Comparison of ENCODE assay signal across 14 mouse cellular contexts in the genomic region with DNA sequence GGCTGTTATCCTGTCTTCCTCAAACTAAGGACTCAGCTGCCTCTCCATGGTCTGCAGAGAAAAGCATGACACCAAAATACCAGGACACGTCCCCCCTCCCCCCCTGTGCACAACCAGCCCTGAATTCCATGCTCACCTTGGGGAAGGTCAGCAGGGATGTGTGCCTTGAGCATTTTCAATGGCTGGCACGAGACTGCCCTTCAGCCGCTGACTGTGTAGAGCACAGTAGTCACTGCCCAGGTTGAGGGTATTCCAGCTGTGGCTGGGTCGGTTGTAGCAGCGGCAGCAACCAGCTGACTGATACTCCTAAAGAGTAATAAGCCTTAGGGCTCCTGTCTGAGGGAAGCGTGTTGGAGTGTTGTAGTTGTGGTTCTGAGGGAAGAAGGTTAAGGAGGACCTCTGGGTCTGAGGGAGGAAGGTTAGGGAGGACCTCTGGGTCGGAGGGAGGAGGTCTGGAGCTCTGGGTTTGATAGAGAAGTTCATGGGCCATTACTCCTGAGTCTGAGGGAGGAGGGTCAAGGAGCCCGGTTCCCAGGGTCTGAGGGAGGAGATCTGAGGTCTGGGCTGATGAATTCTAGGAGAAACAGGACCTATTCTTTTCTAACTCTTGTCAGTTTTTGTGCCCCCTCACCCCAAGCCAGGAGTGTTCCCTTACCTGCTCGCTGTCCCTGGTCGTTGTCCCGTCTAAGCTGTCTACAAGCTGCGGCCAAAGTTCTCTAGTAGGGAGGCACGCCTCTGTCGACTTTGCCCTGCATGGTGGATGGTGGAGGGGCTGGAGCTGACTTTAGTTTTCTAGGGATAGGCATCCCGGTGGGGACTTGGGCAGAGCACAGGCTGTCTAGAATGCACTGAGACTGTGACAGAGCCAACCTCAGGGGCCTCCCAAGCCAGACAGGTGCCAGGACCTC. TPM values are rescaled to one million over a fixed set of nuclear protein-coding genes. Genes with fewer than 3 reads are reported as not detected.
A peak's percentile ranks its signal among the peaks of the same experiment; 100 is the strongest.
DNase-seq lines count a peak whose midpoint lies in the region; ATAC-seq and TF ChIP-seq lines count a peak whose summit lies in the region.
"Had no signal": no experiment of that assay in that cellular context is flagged by ENCODE, and none has a peak within 500 bp of the region (broad histone marks: within the 10 kb centered on the region; RNA-seq: fewer than 3 reads in every experiment).

No protein-coding gene starts in this region.

- no peak overlapping the region for H3K4me2 ChIP-seq in neural tube, embryonic 12.5 days (replicated peaks)
- H3K4me2 ChIP-seq in neural tube, embryonic 15.5 days, result no peak overlapping the region
- no peak overlapping the region for H3K4me2 ChIP-seq in forebrain, embryonic 11.5 days (ENCODE audit: low read depth, low read length, severe bottlenecking)
- H3K4me2 ChIP-seq: midbrain, embryonic 15.5 days had no signal

- TF ChIP-seq CTCF in liver, adult 2 months (IDR thresholded peaks at IDR 0.05; ENCODE audit: low read depth, low read length), result no peak

- no peak overlapping the region for H3K27ac ChIP-seq in neural tube, embryonic 12.5 days
- no peak overlapping the region for H3K27ac ChIP-seq in neural tube, embryonic 15.5 days (replicated peaks)
- peak overlapping the region; percentile 96 for H3K27ac ChIP-seq in liver, adult 2 months (replicated peaks; ENCODE audit: insufficient read depth, low read depth, low read length)
- no peak overlapping the region for H3K27ac ChIP-seq in forebrain, embryonic 11.5 days (ENCODE audit: low read depth, low read length)
- H3K27ac ChIP-seq: layer of hippocampus, adult 2 months; midbrain, embryonic 15.5 days had no signal

- no peak for ATAC-seq in neural tube, embryonic 12.5 days (ENCODE audit: low FRiP score, low read depth)
- no peak for ATAC-seq in neural tube, embryonic 15.5 days (ENCODE audit: low FRiP score)
- no peak for ATAC-seq in forebrain, embryonic 11.5 days (replicated peaks; ENCODE audit: low FRiP score)
- ATAC-seq: midbrain, embryonic 15.5 days had no signal

- peaks cover 12% of the 10 kb centered on the region; the same call in 1 of the 2 replicates for H3K79me2 ChIP-seq in liver, adult 2 months (ENCODE audit: control insufficient read depth, insufficient read depth, low read length)

- 0 out of 2 replicates have a peak overlapping the region, but pooled peaks have one; percentile 10 for H3K9ac ChIP-seq in neural tube, embryonic 12.5 days
- no peak overlapping the region for H3K9ac ChIP-seq in neural tube, embryonic 15.5 days (replicated peaks)
- H3K9ac ChIP-seq in liver, adult 2 months (ENCODE audit: low read depth, low read length), result peak overlapping the region; percentile 88
- H3K9ac ChIP-seq in forebrain, embryonic 11.5 days (ENCODE audit: low read length), result no peak overlapping the region
- H3K9ac ChIP-seq: midbrain, embryonic 15.5 days had no signal

- no peaks in the 10 kb centered on the region for H3K9me3 ChIP-seq in neural tube, embryonic 12.5 days
- H3K9me3 ChIP-seq in neural tube, embryonic 15.5 days (replicated peaks), result no peaks in the 10 kb centered on the region
- no peaks in the 10 kb centered on the region for H3K9me3 ChIP-seq in forebrain, embryonic 11.5 days (ENCODE audit: control insufficient read depth, low read length)
- H3K9me3 ChIP-seq: midbrain, embryonic 15.5 days had no signal

- no peaks in the 10 kb centered on the region for H3K27me3 ChIP-seq in neural tube, embryonic 12.5 days (replicated peaks)
- H3K27me3 ChIP-seq in neural tube, embryonic 15.5 days (replicated peaks), result no peaks in the 10 kb centered on the region
- no peaks in the 10 kb centered on the region for H3K27me3 ChIP-seq in liver, adult 2 months (ENCODE audit: control insufficient read depth, insufficient read depth, low read length)
- H3K27me3 ChIP-seq in forebrain, embryonic 11.5 days (ENCODE audit: control insufficient read depth, insufficient read depth, low read length), result no peaks in the 10 kb centered on the region
- H3K27me3 ChIP-seq: midbrain, embryonic 15.5 days had no signal

- TF ChIP-seq POLR2A in liver, adult 2 months (IDR thresholded peaks at IDR 0.05; ENCODE audit: extremely low read depth, insufficient read depth, low read length), result peak; percentile 97

- H3K36me3 ChIP-seq in neural tube, embryonic 12.5 days, result peaks cover 5% of the 10 kb centered on the region; the same call in 1 of the 2 replicates
- H3K36me3 ChIP-seq in neural tube, embryonic 15.5 days, result peaks cover 22% of the 10 kb centered on the region
- H3K36me3 ChIP-seq in liver, adult 2 months (ENCODE audit: control insufficient read depth, insufficient read depth, low read length), result peaks cover 11% of the 10 kb centered on the region
- H3K36me3 ChIP-seq in forebrain, embryonic 11.5 days (ENCODE audit: control insufficient read depth, insufficient read depth, low read length), result no peaks in the 10 kb centered on the region; the same call in 1 of the 2 replicates

- peaks cover 17% of the 10 kb centered on the region for H3K4me1 ChIP-seq in neural tube, embryonic 12.5 days
- H3K4me1 ChIP-seq in neural tube, embryonic 15.5 days, result peaks cover 21% of the 10 kb centered on the region
- peaks cover 7% of the 10 kb centered on the region; the same call in 1 of the 2 replicates for H3K4me1 ChIP-seq in liver, adult 2 months (ENCODE audit: control insufficient read depth, insufficient read depth, low read length)
- H3K4me1 ChIP-seq in forebrain, embryonic 11.5 days (replicated peaks; ENCODE audit: control insufficient read depth, insufficient read depth, low read length), result peaks cover 7% of the 10 kb centered on the region; the same call in 1 of the 2 replicates

- H3K4me3 ChIP-seq in neural tube, embryonic 12.5 days, result no peak overlapping the region
- no peak overlapping the region for H3K4me3 ChIP-seq in neural tube, embryonic 15.5 days (replicated peaks)
- peak overlapping the region; percentile 80 for H3K4me3 ChIP-seq in liver, adult 2 months (ENCODE audit: insufficient read depth, low read depth, low read length)
- H3K4me3 ChIP-seq in forebrain, embryonic 11.5 days (ENCODE audit: low read depth, low read length), result no peak overlapping the region
- H3K4me3 ChIP-seq: layer of hippocampus, adult 2 months; midbrain, embryonic 15.5 days had no signal

- WGBS in neural tube, embryonic 12.5 days, result 88% methylated on average over 15 of the region's 15 CpGs
- WGBS in neural tube, embryonic 15.5 days, result 87% methylated on average over 15 of the region's 15 CpGs
- whole genome bisulfite sequencing in liver, adult 2 months, result 24% methylated on average over 15 of the region's 15 CpGs
- 86% methylated on average over 15 of the region's 15 CpGs for WGBS in forebrain, embryonic 11.5 days

- DNase-seq in kidney, adult 8-10 months, result peak; percentile 80 to 85
- peak; percentile 88 for DNase-seq in liver, adult 2 months (ENCODE audit: extremely low read depth, low read depth, low spot score)
- peak; percentile 78 for DNase-seq in yolk sac, embryonic 10.5 days (ENCODE audit: low spot score)
- DNase-seq in forebrain, embryonic 11.5 days (ENCODE audit: low spot score), result no peak
- DNase-seq in urinary bladder, postnatal 10 days (ENCODE audit: low spot score), result no peak
- DNase-seq: cerebellum, adult 18-20 months; left cerebral cortex, postnatal 4 days; lung, postnatal 14 days had no signal

RNA-seq across cellular contexts. Expression of gene Bcat2, which starts 4.8 kb away (rescaled TPM):
- 25.7 and 29.2 TPM in 2 replicates for polyA plus RNA-seq in neural tube, embryonic 12.5 days (2016; fragmentation: Nextera tagmentation; extraction: Ambion mirVana)
- polyA plus RNA-seq in neural tube, embryonic 15.5 days (2015; fragmentation: Nextera tagmentation; extraction: Ambion mirVana), result 25.4 and 31.9 TPM in 2 replicates
- total RNA-seq in liver, adult 2 months (2014; rRNA removed), result 14.7 and 18.1 TPM in 2 replicates
- 41.0 and 54.5 TPM in 2 replicates for polyA plus RNA-seq in liver, adult 2 months (2012; rRNA removed)
- polyA plus RNA-seq in forebrain, embryonic 11.5 days (2014; fragmentation: Nextera tagmentation; extraction: Ambion mirVana), result 24.8 and 25.7 TPM in 2 replicates

RNA-seq across cellular contexts. Expression of gene Hsd17b14, which starts 20.0 kb away (rescaled TPM):
- polyA plus RNA-seq in neural tube, embryonic 12.5 days (2016; fragmentation: Nextera tagmentation; extraction: Ambion mirVana), result 0.26 and 0.43 TPM in 2 replicates
- 0.93 TPM in 1 of 2 replicates, not detected in the other for polyA plus RNA-seq in neural tube, embryonic 15.5 days (2015; fragmentation: Nextera tagmentation; extraction: Ambion mirVana)
- not detected in 2 replicates for total RNA-seq in liver, adult 2 months (2014; rRNA removed)
- polyA plus RNA-seq in liver, adult 2 months (2012; rRNA removed), result not detected in 2 replicates
- 0.25 and 1.2 TPM in 2 replicates for polyA plus RNA-seq in forebrain, embryonic 11.5 days (2014; fragmentation: Nextera tagmentation; extraction: Ambion mirVana)
- total RNA-seq: layer of hippocampus, adult 2 months; left cerebral cortex, postnatal 4 days had no signal
- polyA plus RNA-seq: midbrain, embryonic 15.5 days had no signal

RNA-seq across cellular contexts. Expression of gene Fgf21, which starts 40.6 kb away (rescaled TPM):
- not detected in 2 replicates for polyA plus RNA-seq in neural tube, embryonic 12.5 days (2016; fragmentation: Nextera tagmentation; extraction: Ambion mirVana)
- 0.17 and 2.3 TPM in 2 replicates for polyA plus RNA-seq in neural tube, embryonic 15.5 days (2015; fragmentation: Nextera tagmentation; extraction: Ambion mirVana)
- 0.94 and 1.0 TPM in 2 replicates for total RNA-seq in liver, adult 2 months (2014; rRNA removed)
- 3.7 and 4.3 TPM in 2 replicates for polyA plus RNA-seq in liver, adult 2 months (2012; rRNA removed)
- polyA plus RNA-seq in forebrain, embryonic 11.5 days (2014; fragmentation: Nextera tagmentation; extraction: Ambion mirVana), result not detected in 2 replicates
- total RNA-seq: heart, postnatal 25 days; layer of hippocampus, adult 2 months; left cerebral cortex, postnatal 4 days had no signal
- polyA plus RNA-seq: frontal cortex, adult 2 months; midbrain, embryonic 15.5 days had no signal

RNA-seq across cellular contexts. Expression of gene Fut1, which starts 42.4 kb away (rescaled TPM):
- polyA plus RNA-seq in neural tube, embryonic 12.5 days (2016; fragmentation: Nextera tagmentation; extraction: Ambion mirVana), result not detected in 2 replicates
- 0.69 TPM in 1 of 2 replicates, not detected in the other for polyA plus RNA-seq in neural tube, embryonic 15.5 days (2015; fragmentation: Nextera tagmentation; extraction: Ambion mirVana)
- not detected in 2 replicates for total RNA-seq in liver, adult 2 months (2014; rRNA removed)
- polyA plus RNA-seq in liver, adult 2 months (2012; rRNA removed), result 0.15 and 0.21 TPM in 2 replicates
- polyA plus RNA-seq in forebrain, embryonic 11.5 days (2014; fragmentation: Nextera tagmentation; extraction: Ambion mirVana), result not detected in 2 replicates
- total RNA-seq: heart, postnatal 25 days; layer of hippocampus, adult 2 months had no signal
- polyA plus RNA-seq: midbrain, embryonic 15.5 days had no signal

RNA-seq across cellular contexts. Expression of gene Izumo1, which starts 46.9 kb away (rescaled TPM):
- polyA plus RNA-seq in neural tube, embryonic 12.5 days (2016; fragmentation: Nextera tagmentation; extraction: Ambion mirVana), result 0.23 TPM in 1 of 2 replicates, not detected in the other
- polyA plus RNA-seq in neural tube, embryonic 15.5 days (2015; fragmentation: Nextera tagmentation; extraction: Ambion mirVana), result 0.14 TPM in 1 of 2 replicates, not detected in the other
- total RNA-seq in liver, adult 2 months (2014; rRNA removed), result 0.09 TPM in 1 of 2 replicates, not detected in the other
- polyA plus RNA-seq in liver, adult 2 months (2012; rRNA removed), result 0.04 and 0.13 TPM in 2 replicates
- polyA plus RNA-seq in forebrain, embryonic 11.5 days (2014; fragmentation: Nextera tagmentation; extraction: Ambion mirVana), result not detected in 2 replicates
- total RNA-seq: layer of hippocampus, adult 2 months had no signal
- polyA plus RNA-seq: midbrain, embryonic 15.5 days had no signal

Comparison
In these comparisons a context has a peak if more than half of its experiments do, and no peak if none do; other contexts are left out.
1. H3K9ac ChIP-seq: peak in neural tube, embryonic 12.5 days (single experiment) and liver, adult 2 months (single experiment); none in neural tube, embryonic 15.5 days (single experiment) and forebrain, embryonic 11.5 days (single experiment).
2. DNase-seq: peak in kidney, adult 8-10 months (2 of 2), liver, adult 2 months (single experiment) and yolk sac, embryonic 10.5 days (single experiment); none in forebrain, embryonic 11.5 days (single experiment) and urinary bladder, postnatal 10 days (single experiment).